9 mouse cellular contexts compared by ENCODE assay signal in genomic region chr8:122853340-122853771, GRCm38 (mm10). TPM values are rescaled to one million over a fixed set of nuclear protein-coding genes. Genes with fewer than 3 reads are reported as not detected.
DNase-seq lines count a peak whose midpoint lies in the region; TF ChIP-seq lines count a peak whose summit lies in the region.
"Had no signal": no experiment of that assay in that cellular context is flagged by ENCODE, and none has a peak within 500 bp of the region (broad histone marks: within the 10 kb centered on the region; RNA-seq: fewer than 3 reads in every experiment).

No protein-coding gene starts in this region.

- WGBS in forebrain, embryonic 10.5 days: 29% methylated on average over 11 of the region's 11 CpGs

- intact Hi-C loops in left cerebral cortex, postnatal 25 days (cut with DNase I): no loop called here

- peak overlapping the region; percentile 48; the same call in 1 of the 2 replicates for H3K27ac ChIP-seq in forebrain, embryonic 10.5 days

- TF ChIP-seq POLR2A in brain, embryonic 14.5 days (IDR thresholded peaks at IDR 0.05; ENCODE audit: borderline replicate concordance, extremely low read depth, insufficient read depth, insufficient read length, poor library complexity, severe bottlenecking): no peak

- H3K4me1 ChIP-seq in forebrain, embryonic 10.5 days: peaks cover 46% of the 10 kb centered on the region

- H3K36me3 ChIP-seq in forebrain, embryonic 10.5 days (replicated peaks): no peaks in the 10 kb centered on the region

- peak; percentile 32 for DNase-seq in heart, postnatal 4 days
- no peak for DNase-seq in heart, adult 8-10 months (ENCODE audit: low spot score)
- DNase-seq in brain, embryonic 14.5 days (ENCODE audit: low read depth): peak; percentile 53
- peak; percentile 43 for DNase-seq in forebrain, embryonic 10.5 days (ENCODE audit: extremely low spot score, low spot score)
- DNase-seq in layer of hippocampus, adult 9-11 months: peak; percentile 48
- DNase-seq in testis, postnatal 14 days (ENCODE audit: low spot score): peak; percentile 31
- DNase-seq in left cerebral cortex, postnatal 25 days (ENCODE audit: low spot score in 2 of 2): no peak
- DNase-seq in kidney, postnatal 10 days: no peak

- TF ChIP-seq CTCF in brain, embryonic 14.5 days (IDR thresholded peaks at IDR 0.05; ENCODE audit: borderline replicate concordance, extremely low read depth, insufficient read depth, insufficient read length): no peak

- no peak overlapping the region for H3K4me3 ChIP-seq in forebrain, embryonic 10.5 days

- H3K27me3 ChIP-seq in forebrain, embryonic 10.5 days (ENCODE audit: poor library complexity, severe bottlenecking): peaks cover 30% of the 10 kb centered on the region

- H3K9me3 ChIP-seq in forebrain, embryonic 10.5 days: no peaks in the 10 kb centered on the region

RNA-seq across cellular contexts. Expression of gene Cdh15, which starts 5.6 kb away (rescaled TPM):
- under 1 TPM in 1 of 2 experiments, not detected in 1; 0.16 TPM for total RNA-seq in heart, postnatal 4 days (2021)
- total RNA-seq in heart, adult 8-10 months (2022): under 1 TPM in 1 of 4 experiments, not detected in 3; 0.06 TPM
- 1.0 and 1.2 TPM in 2 replicates for polyA plus RNA-seq in brain, embryonic 14.5 days (2012; rRNA removed)
- polyA plus RNA-seq in forebrain, embryonic 10.5 days (2016; fragmentation: Nextera tagmentation; extraction: Ambion mirVana): 0.71 and 0.72 TPM in 2 replicates
- total RNA-seq in left cerebral cortex, postnatal 25 days (2021): under 1 TPM; 0.41 to 0.62 TPM
- polyA plus RNA-seq: small intestine, adult 2 months had no signal

Comparison
In these comparisons a context has a peak if more than half of its experiments do, and no peak if none do; other contexts are left out.
1. DNase-seq: peak in heart, postnatal 4 days (single experiment), brain, embryonic 14.5 days (single experiment), forebrain, embryonic 10.5 days (single experiment), layer of hippocampus, adult 9-11 months (single experiment) and testis, postnatal 14 days (single experiment); none in heart, adult 8-10 months (single experiment), left cerebral cortex, postnatal 25 days (0 of 2) and kidney, postnatal 10 days (single experiment).